Mouse (Mus musculus) fibroblast of lung, adult 2 months (primary cell): ENCODE results near the gene Id2.

Source experiments
- DNase-seq: peaks from one replicate; pipeline ENCODE4 v3.0.0-alpha.2; 2011; ENCODE audit warnings: low read depth

The Id2 gene

GRCm38 (mm10) chr12:25097052-25097209 lies at the start of gene Id2:
Gene Id2, minus strand, starts transcription at chr12:25097140.
- no peak for DNase-seq

- DNase-seq = no peak
Observed at GRCm38 (mm10) chr12:25145344-25145698, 48.4 kb upstream of the Id2 start.

DNA sequence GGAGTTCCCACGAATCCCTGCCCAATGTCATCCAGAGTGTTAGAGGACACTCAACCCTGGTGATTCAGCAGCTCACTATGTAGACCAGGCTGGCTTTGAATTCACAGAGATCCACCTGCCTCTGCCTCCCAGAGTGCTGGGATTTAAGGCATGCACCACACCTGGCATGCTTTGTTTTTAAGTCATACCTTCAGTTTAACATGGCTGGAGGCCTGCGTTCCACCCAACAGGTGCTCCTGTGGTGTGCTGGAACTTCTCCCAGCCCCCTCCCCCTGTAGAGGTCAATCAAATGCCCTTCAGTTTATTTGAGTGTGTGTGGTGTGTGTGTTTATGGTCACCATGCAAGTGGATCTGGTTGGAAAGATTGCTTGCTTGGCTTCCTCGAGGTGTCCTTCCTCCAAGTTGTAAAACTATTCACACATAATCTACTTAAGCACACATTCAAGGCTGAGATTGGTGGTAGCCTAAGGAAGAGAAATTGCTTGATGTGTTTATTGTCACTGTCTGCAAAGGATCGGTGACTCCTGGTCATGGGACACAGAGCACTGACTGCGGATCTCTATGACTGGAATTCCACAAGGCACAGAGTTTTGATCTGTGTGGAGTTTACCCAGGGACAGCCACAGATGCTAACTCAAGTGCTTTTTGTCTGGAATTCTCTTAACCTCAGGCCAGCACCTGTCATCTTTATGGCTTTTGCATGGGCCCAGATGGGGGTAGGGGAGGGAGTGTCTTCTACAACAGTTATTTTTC lies 47.8 kb upstream of the Id2 start:
- no peak for DNase-seq

- DNase-seq = no peak
Observed at GRCm38 (mm10) chr12:25143492-25143891, 46.6 kb upstream of the Id2 start.

DNA sequence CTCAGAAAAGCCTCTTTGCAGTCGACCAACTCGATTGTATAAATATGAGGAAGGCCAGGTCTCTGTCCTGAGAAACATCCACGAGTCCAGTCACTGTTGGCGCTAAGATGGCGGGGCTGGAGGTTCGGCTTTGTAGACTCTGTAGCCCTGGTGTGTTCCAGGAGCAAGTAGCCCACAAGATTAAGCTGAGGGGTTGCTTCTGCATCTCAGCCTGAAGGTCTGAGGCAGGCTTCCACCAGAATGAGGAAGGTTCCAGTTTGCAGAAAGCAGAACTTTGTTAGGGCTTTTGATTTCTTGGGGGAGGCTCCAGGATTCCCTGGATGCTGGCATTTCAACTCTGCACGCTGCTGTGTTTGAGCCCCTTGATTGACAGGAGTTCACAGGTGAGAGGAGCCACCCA lies 45.3 kb upstream of the Id2 start:
- DNase-seq = no peak

DNA sequence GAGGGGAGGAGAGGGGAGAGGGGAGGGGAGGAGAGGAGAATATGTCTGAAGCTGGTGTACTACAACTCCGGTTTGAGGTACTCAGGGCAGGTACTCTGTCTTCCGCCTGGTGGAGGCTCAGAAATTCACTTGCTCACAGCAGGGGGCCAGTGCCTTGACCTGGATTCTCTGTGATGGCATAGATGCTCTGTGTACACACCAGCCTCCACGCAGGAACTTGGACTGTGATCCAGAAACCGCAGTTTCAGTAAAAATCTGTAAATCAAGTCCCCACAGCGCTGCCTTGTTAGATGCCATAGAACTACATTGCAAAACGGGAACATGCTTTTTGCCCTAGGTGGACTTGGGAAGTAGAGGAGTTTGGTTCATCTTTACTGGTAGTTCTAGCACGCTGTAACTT lies 44.4 kb upstream of the Id2 start:
- no peak for DNase-seq

- no peak for DNase-seq
Observed at GRCm38 (mm10) chr12:25140115-25140514, 43.2 kb upstream of the Id2 start.

- DNase-seq = no peak
Observed at GRCm38 (mm10) chr12:25138616-25139015, 41.7 kb upstream of the Id2 start.

DNA sequence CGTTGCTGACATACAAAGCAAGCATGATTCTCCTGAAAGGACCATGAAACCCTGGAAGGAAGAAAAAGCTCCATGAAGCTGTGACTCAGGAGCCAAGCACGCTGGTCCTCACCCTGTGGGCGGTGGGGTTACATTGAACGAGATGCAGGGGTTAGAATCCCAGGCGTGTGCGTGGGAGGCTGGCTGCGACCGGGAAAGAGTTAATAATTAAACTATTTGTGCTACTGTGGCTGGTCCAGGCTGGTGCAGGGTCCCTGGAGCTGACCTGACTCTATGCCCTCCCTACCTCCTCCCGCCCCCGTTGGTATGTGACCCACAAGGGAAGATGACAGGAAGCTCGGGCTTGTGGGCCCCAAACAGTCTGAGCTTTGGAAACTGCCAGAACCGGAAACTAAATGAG lies 35.1 kb upstream of the Id2 start:
- no peak for DNase-seq

DNA sequence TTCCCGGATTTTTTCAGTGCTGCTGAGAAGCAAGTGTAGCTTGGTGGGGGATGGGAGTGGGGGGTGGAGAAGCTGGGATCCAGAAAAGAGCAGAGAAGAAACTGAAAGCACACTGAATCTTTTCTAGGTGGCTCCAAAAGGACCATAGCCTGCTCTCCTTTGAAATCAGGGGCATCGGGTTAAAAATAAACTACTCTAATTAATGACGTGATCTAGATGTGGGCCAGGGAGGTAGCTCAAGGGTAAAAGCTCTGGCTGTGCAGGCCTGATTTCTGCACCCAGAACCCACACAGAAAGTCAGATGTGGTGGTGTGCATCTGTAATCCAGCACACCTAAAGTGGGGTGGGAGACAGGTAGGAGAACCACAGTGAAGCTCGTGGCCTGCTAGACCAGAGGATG lies 30.7 kb upstream of the Id2 start:
- no peak for DNase-seq

DNA sequence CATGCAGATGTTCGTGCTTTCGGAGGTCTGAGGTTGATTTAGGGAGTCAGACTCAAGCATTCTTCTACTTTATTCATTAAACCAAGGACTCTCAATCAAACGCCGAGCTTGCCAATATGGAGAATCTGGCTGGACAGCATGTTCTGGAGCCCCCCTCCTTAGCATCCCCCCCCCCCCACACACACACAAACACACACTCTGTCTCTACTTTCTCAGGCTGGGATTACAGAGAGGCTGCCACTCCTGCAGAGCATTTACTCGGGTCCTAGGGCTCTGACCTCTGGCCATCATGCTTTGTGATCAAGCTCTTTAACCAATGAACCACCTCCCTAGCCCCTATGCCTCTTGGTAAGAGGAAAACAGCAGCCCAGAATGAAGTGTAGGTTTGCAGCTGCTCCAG lies 29.3 kb upstream of the Id2 start:
- no peak for DNase-seq

DNA sequence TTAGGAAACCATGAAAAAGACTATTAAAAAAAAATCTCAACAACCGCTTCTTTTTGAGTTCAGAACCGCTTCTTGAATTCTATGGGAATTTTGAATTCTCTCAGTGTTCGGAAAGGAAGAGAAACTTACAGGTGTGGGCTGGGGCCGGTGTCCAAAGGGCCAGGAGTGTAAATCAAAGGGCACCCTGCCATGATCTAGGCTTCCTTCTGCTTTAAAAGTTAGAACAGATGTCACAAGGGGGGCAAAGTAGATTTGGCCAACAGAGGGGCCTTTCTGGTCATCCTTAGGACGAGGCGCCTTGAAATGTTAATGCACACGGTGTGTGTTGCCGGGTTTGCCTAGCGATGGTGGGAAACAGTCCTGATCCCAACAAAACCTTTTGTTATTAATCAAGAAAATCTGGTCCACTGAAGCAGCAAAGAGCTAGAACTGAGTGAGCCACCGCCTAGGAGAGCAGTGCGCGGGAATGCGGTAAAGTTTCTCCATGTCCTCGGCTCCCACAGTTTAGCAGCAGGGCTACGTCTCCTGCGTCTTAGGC lies 28.4 kb upstream of the Id2 start:
- no peak for DNase-seq

DNA sequence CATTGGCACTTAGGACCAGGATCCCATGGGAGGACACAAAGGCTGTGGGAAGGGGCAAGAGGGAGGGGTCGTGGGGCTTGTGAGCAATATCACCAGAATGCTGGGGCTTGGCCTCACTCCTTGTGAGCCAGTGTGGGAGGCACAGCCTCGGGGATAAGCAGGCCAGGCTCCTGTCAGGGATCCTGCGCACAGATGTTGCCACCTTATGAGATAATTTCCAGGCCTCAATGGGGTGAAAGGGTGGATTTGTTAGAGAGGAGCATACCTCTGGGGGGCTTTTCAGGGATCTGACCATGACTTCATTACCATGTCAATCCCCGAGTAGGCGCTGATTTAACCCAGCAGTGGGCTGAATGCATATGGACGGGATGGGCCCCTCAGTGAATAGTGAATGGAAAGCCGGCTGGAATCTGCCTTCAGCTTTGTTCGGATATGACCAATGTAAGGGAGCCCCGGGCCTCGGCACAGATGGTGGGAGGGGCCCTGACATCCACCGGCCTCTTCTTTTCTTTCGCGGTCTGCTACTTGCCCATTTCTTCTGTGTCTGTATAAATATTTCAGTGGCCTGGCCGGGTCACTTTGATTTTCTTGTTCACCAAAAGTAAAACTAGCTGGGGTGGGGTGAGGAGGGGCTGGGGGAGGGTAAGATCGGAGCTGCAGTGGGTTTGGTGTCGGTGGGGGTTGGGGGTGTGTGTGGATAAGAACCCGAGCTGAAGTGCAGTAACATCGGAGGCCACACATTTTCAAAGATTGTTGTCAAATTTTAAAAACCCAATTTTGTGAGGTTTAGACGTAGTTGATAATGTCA lies 27.7 kb upstream of the Id2 start:
- no peak for DNase-seq

DNA sequence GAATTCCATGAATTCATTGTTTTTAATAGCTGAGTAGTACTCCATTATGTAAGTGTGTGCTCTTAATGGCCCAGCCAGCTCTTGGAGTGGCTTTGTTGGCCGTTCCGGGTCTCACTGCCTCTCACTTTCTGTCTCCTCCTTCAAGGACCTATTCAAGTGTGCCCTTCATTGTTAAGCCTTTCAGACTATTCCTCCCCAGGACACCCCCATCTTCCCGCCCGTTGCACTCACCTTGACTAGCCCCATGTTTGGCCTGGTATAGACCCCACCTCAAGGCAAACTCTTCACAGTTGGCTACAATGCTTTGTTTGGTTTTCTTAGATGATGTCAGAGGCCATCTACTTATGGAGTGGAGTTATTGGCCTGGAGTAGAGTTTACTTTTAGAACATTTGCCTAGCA lies 23.8 kb upstream of the Id2 start:
- DNase-seq = no peak

- DNase-seq = no peak
Observed at GRCm38 (mm10) chr12:25119278-25119677, 22.3 kb upstream of the Id2 start.

DNA sequence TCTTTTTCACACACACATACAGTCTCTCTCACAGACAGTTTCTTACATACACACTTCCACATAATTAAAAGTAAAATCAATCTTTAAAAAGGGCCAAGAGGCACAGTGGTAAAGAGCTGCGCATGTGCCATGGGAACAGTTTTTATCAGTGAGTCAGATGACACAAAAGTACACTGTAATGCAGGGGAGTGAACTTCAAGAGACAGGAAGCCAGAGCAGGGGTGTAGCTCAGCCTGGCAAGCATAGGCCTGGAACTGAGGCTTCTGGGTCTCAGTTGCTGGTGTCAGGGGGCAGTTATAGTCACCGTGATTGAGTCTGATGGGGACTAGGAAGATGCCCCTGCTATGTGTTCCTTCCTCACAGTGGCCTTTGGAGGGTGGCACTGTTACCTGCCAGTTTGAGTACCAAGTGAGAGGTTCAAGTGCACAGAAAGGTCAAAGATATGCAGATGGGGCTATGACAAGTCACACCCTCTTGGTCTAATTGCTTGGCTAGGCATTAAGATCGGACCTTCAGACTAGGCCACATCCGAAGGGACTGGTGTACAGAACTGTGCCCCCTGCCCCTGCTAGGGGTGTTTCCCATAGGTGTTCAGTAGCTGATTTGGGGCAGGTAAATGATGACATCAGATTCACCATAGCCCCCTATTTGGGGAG lies 21.0 kb upstream of the Id2 start:
- DNase-seq = no peak

- no peak for DNase-seq
Observed at GRCm38 (mm10) chr12:25116126-25116525, 19.2 kb upstream of the Id2 start.

- DNase-seq = no peak
Observed at GRCm38 (mm10) chr12:25114426-25114825, 17.5 kb upstream of the Id2 start.

DNA sequence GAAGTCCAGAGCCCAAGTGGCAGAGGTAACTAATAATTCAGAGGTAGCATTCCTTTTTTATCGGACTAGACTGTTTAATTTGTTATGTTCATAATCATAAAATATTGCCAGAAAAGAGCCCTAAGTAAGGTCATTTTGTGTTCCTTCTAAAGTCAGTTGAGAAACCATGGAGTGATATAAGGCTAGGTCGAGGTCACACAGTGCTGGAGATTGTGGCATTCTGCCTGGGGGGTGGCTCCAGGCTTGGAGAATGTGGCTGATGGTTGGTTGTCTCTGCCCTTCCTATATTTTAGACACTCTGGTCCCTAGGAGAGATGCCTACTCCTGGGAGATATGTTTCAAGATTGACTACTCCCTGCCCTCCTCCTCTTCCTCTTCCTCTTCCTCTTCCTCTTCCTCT lies 16.4 kb upstream of the Id2 start:
- DNase-seq = no peak

DNA sequence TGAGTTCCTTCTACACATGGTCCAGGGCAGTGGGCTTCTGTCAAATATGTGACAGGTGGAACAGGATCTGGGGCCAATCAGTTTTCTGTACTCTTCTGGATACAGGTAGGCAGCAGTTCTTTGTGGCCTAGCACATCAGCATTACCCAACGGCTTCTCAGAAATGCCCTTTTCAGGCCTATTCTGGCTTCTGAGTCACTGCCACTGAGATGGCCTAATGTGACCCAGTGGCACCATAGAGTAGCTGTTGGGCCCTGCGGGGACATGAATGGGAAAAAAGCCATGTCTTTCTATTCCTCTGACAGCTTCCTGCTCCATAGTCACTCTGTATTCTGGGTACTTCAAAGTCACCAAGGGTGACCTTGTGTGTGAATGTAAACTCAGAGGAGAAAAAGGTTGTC lies 15.9 kb upstream of the Id2 start:
- no peak for DNase-seq

DNA sequence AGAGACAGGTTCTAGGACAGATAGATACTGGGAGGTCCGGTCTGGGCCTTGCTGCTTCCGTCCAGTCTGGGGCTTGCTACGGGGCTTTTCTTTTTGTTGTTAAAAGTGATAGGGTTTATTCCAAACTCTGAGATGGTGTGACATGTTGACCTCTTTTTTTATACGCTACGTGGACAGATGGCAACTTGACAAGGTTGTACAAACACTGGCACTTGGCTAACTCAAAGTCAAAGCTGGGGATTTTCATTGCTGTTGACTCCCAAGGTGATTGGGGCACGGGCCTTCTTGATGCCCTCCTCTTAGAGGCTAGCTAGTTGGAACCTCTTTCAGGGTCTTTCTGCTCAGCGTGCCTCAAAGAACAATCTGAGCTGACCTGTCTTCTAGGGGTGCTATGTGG lies 13.7 kb upstream of the Id2 start:
- no peak for DNase-seq

GRCm38 (mm10) chr12:25109971-25110681 lies 13.2 kb upstream of the Id2 start:
- DNase-seq = peak; percentile 57

DNA sequence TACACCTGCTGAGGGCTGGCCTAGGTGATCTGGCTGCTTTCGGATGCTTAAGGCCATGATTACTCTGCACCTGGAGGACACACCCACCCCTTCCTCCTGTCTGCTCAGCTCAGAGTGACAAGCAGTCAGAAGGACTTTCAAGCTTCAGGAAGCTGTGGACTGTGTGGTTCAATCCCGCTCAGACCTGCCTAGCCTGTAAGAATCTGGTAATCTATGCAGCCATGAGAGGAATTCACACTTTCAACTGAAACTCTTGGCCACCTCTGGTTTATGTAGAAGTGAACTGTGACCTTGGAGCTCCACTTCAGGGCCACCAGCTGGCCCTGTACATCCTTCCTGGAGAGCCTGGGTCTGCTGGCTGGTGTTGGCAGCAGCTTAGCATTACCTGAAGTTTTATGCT lies 11.9 kb upstream of the Id2 start:
- no peak for DNase-seq
